Mouse (Mus musculus) forebrain, embryonic 16.5 days (tissue): Measurements from ENCODE around the gene Vmn1r222. TPM values are rescaled to one million over a fixed set of nuclear protein-coding genes. Genes with fewer than 3 reads are reported as not detected.
"Not testable (repeated sequence)": the region's sequence is repeated elsewhere in the genome, so short reads cannot be mapped to it uniquely, and the experiment has no call there.

ENCODE experiments used
- ATAC-seq: fragments of 200-750 bp; cut with Nextera tagmentation; 2 replicates; pipeline ENCODE4 v1.8.0; 2017; ENCODE audit warnings: mild to moderate bottlenecking, moderate library complexity
- H3K27ac ChIP-seq: fragments of 300-500 bp; sonication (generic); 2 replicates; pipeline ENCODE4 v1.5.1; 2014; ENCODE audit warnings: low read length, control low read depth
- H3K27me3 ChIP-seq: fragments of 300-500 bp; sonication (generic); replicated peaks from 2 replicates; pipeline ENCODE4 v1.6.1; 2014; ENCODE audit warnings: low read length; ENCODE audit not compliant: control insufficient read depth, insufficient read depth
- H3K36me3 ChIP-seq: fragments of 300-500 bp; sonication (generic); 2 replicates; pipeline ENCODE4 v1.6.1; 2014; ENCODE audit not compliant: control insufficient read depth, insufficient read depth
- H3K4me1 ChIP-seq: fragments of 300-500 bp; sonication (generic); replicated peaks from 2 replicates; pipeline ENCODE4 v1.6.1; 2014; ENCODE audit warnings: low read length; ENCODE audit not compliant: control insufficient read depth, insufficient read depth
- H3K4me2 ChIP-seq: fragments of 300-500 bp; sonication (generic); 2 replicates; pipeline ENCODE4 v1.6.1; 2014; ENCODE audit warnings: mild to moderate bottlenecking, low read length, control low read depth
- H3K4me3 ChIP-seq: fragments of 300-500 bp; sonication (generic); replicated peaks from 2 replicates; pipeline ENCODE4 v1.5.1; 2014; ENCODE audit warnings: mild to moderate bottlenecking, low read length, control low read depth
- H3K9ac ChIP-seq: fragments of 300-500 bp; sonication (generic); replicated peaks from 2 replicates; pipeline ENCODE4 v1.6.1; 2014; ENCODE audit warnings: low read depth, low read length, control low read depth
- H3K9me3 ChIP-seq: fragments of 300-500 bp; sonication (generic); 2 replicates; pipeline ENCODE4 v1.6.1; 2016; ENCODE audit warnings: low read length; ENCODE audit not compliant: control insufficient read depth
- WGBS: fragments of 180-500 bp; shearing (Covaris S2); extraction: QIAGEN DNeasy Blood & Tissue Kit; methylation state at CpG from one replicate; pipeline ENCODE4 v1.1.7; 2014; 5-methylcytosine and 5-hydroxymethylcytosine counted together
- polyA plus RNA-seq: library from polyadenylated mRNA; unstranded; fragments of >200 nt; fragmentation: Nextera tagmentation; extraction: Ambion mirVana; gene quantifications from 2 replicates; pipeline ENCODE4 v1.2.1, GENCODE M21; 2015

Gene Vmn1r222
- polyA plus RNA-seq, 1 experiment from 2014 or later, result not detected

GRCm38 (mm10) chr13:23246834-23247233 is 11.1 kb upstream of the Vmn1r222 start, which contains the start of gene Vmn1r223:
Gene Vmn1r223, plus strand, starts transcription at chr13:23247134.
- not testable (repeated sequence) for H3K4me2 ChIP-seq, H3K27me3 ChIP-seq, H3K9me3 ChIP-seq, H3K4me1 ChIP-seq, H3K36me3 ChIP-seq, ATAC-seq, H3K27ac ChIP-seq, H3K4me3 ChIP-seq, H3K9ac ChIP-seq
- 94% methylated on average over 1 of the region's 1 CpGs for WGBS

- WGBS, result 89% methylated on average over 2 of the region's 2 CpGs
- H3K9ac ChIP-seq, H3K9me3 ChIP-seq, ATAC-seq, H3K4me1 ChIP-seq, H3K27me3 ChIP-seq, H3K36me3 ChIP-seq, H3K4me3 ChIP-seq, H3K4me2 ChIP-seq, H3K27ac ChIP-seq: not testable (repeated sequence)
These were observed 21.9 kb downstream of the Vmn1r222 start, which contains the start of gene Vmn1r221 for GRCm38 (mm10) chr13:23213827-23214226. Gene Vmn1r221, plus strand, starts transcription at chr13:23214127.

- not testable (repeated sequence) for H3K36me3 ChIP-seq, ATAC-seq
- WGBS, result 78% methylated on average over 1 of the region's 1 CpGs
These were observed 31.9 kb downstream of the Vmn1r222 start for GRCm38 (mm10) chr13:23203885-23204284.

GRCm38 (mm10) chr13:23187875-23188274 is 47.9 kb downstream of the Vmn1r222 start, which contains the start of gene Vmn1r220:
Gene Vmn1r220, minus strand, starts transcription at chr13:23187975.
- ATAC-seq, result no peak
- no peak within 1 kb of the TSS for H3K27ac ChIP-seq
- H3K36me3 ChIP-seq, result no peaks in the 10 kb centered on the region
- no peaks in the 10 kb centered on the region for H3K4me1 ChIP-seq
- no peaks in the 10 kb centered on the region for H3K9me3 ChIP-seq
- 85% methylated on average over 2 of the region's 2 CpGs for WGBS
- no peak within 1 kb of the TSS for H3K4me3 ChIP-seq
- no peak within 1 kb of the TSS for H3K9ac ChIP-seq
- H3K4me2 ChIP-seq, result no peak within 1 kb of the TSS
- no peaks in the 10 kb centered on the region for H3K27me3 ChIP-seq

More at GRCm38 (mm10) chr13:23203885-23204284, 31.9 kb downstream of the Vmn1r222 start:
- H3K27ac ChIP-seq, H3K4me3 ChIP-seq, H3K9me3 ChIP-seq, H3K4me2 ChIP-seq, H3K9ac ChIP-seq, H3K4me1 ChIP-seq, H3K27me3 ChIP-seq: not testable (repeated sequence)

Other genes starting within 250 kb of the Vmn1r222 start
- gene Vmn1r213, start 228.3 kb downstream of the Vmn1r222 start, polyA plus RNA-seq, result not detected in 2 replicates
- gene Vmn1r214, start 205.5 kb downstream of the Vmn1r222 start, polyA plus RNA-seq, result not detected in 2 replicates
- not detected in 2 replicates for gene Vmn1r215, start 167.9 kb downstream of the Vmn1r222 start, polyA plus RNA-seq
- gene Vmn1r217, start 117.7 kb downstream of the Vmn1r222 start, polyA plus RNA-seq, result not detected in 2 replicates
- not detected in 2 replicates for gene Vmn1r218, start 102.8 kb downstream of the Vmn1r222 start, polyA plus RNA-seq
- gene Vmn1r219, start 76.6 kb downstream of the Vmn1r222 start, polyA plus RNA-seq, result not detected in 2 replicates
- gene Vmn1r220, start 48.0 kb downstream of the Vmn1r222 start, polyA plus RNA-seq, result not detected in 2 replicates
- gene Vmn1r221, start 21.8 kb downstream of the Vmn1r222 start, polyA plus RNA-seq, result not detected in 2 replicates
- gene Vmn1r223, start 11.2 kb upstream of the Vmn1r222 start, polyA plus RNA-seq, result not detected in 2 replicates
- gene Zfp322a, start 133.3 kb upstream of the Vmn1r222 start, polyA plus RNA-seq, result 62.5 and 72.6 TPM in 2 replicates
- 12.7 and 13.0 TPM in 2 replicates for gene Abt1, start 187.9 kb upstream of the Vmn1r222 start, polyA plus RNA-seq
- 0.06 and 0.22 TPM in 2 replicates for gene Btn1a1, start 230.0 kb upstream of the Vmn1r222 start, polyA plus RNA-seq